Mouse (Mus musculus) heart, postnatal 0 days (tissue): ENCODE measurements around the gene Pcnx2.

Experiments
- CTCF ChIP-seq: IDR thresholded peaks from 2 replicates; pipeline ENCODE4 v1.5.1; 2016; ENCODE audit warnings: antibody characterized with exemption, control low read depth, low read depth
- EP300 ChIP-seq: IDR thresholded peaks from 2 replicates; pipeline ENCODE4 v1.6.1; 2016; ENCODE audit warnings: antibody characterized with exemption, low read depth

- TF ChIP-seq CTCF (no peak), EP300 (no peak)
These were observed 111.2 kb downstream of the Pcnx2 start for GRCm38 (mm10) chr8:125786886-125787285.
